Mouse (Mus musculus) mature B cell (primary cell): ENCODE data around the gene Zkscan16.

Experiments
- in situ Hi-C: fragments of 300-500 bp; cut with MboI; formaldehyde crosslinking; loops from 2 replicates; pipeline ENCODE4 v1.14.3; 2019

The Zkscan16 gene

GRCm38 (mm10) chr4:59000614-59001013, 57.2 kb downstream of the Zkscan16 start:
- in situ Hi-C loops = no loop called here

DNA sequence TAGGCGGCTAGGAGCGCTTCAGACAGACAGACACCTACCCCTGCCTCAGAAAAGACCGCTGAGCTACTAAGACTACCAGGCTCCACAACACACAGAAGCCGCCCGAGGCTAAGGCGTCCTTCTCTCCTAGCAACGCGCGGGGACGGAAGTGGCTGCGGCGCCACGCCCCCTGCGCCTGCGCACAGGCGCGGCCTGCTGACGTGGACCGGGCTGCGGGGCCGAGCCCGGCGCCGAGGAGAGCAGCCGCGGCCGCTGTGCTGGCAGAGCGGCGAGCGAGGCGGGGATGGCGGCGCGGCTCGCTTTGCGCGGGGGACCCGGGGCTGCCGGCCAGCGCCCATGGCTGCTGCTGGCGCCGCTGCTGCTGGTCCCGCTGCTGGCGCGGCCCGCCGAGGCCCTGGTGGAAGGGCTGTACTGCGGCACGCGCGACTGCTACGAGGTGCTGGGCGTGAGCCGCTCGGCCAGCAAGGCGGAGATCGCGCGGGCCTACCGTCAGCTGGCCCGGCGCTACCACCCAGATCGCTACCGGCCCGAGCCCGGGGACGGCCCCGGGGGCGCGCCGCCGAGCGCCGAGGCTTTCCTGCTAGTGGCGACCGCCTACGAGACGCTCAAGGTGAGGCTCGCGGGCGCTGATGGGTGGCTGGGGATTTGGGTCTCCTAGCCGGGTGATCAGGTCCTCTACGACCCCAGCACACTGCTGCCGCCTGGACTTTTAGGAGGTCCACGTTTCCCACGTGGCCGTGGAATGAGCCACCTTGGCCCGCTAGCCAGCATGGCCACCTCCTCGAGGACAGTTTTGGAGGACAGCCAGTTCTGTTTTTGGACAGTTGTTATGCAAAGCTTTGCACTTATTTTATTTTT, 59.7 kb downstream of the Zkscan16 start, which contains the start of gene Gm20503:
Gm20503 (plus strand) TSS at position 263 of the 858 bp plus-strand sequence.
- in situ Hi-C loops = no loop called here

DNA sequence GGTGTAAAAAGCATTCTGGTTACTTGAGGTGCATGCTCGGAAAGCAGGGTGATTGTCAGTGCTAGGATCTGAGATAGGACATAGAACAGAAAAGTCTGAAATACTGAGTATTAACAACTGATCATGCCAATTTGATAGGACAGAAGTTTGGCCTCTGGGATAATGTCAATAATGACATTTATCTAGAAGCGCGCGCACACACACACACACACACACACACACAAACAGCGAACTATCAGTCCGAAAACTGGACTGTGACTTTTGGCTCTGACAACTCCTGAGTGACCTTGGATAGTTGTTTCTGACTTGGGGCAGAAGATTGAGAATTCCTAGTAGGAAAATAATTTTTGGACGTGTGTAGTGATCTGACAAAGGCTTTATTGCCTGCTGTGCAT, 60.4 kb downstream of the Zkscan16 start:
- in situ Hi-C loops = no loop called here

- in situ Hi-C loops = no loop called here
Observed at GRCm38 (mm10) chr4:59006211-59006610, 62.8 kb downstream of the Zkscan16 start.

GRCm38 (mm10) chr4:59007016-59007415, 63.6 kb downstream of the Zkscan16 start:
- in situ Hi-C loops = no loop called here
